Mouse (Mus musculus) CD4-positive, CD25-positive, alpha-beta regulatory T cell (primary cell): ENCODE results near the gene Ifngr2. TPM values are rescaled to one million over a fixed set of nuclear protein-coding genes. Genes with fewer than 3 reads are reported as not detected.

Experiments
- polyA plus RNA-seq: library from polyadenylated mRNA; unstranded; fragments of 100-300 nt; shearing (Covaris generic); gene quantifications from one replicate; pipeline ENCODE4 v1.2.1, GENCODE M21; 2017

The Ifngr2 gene
- polyA plus RNA-seq, result 66.1 TPM

DNA sequence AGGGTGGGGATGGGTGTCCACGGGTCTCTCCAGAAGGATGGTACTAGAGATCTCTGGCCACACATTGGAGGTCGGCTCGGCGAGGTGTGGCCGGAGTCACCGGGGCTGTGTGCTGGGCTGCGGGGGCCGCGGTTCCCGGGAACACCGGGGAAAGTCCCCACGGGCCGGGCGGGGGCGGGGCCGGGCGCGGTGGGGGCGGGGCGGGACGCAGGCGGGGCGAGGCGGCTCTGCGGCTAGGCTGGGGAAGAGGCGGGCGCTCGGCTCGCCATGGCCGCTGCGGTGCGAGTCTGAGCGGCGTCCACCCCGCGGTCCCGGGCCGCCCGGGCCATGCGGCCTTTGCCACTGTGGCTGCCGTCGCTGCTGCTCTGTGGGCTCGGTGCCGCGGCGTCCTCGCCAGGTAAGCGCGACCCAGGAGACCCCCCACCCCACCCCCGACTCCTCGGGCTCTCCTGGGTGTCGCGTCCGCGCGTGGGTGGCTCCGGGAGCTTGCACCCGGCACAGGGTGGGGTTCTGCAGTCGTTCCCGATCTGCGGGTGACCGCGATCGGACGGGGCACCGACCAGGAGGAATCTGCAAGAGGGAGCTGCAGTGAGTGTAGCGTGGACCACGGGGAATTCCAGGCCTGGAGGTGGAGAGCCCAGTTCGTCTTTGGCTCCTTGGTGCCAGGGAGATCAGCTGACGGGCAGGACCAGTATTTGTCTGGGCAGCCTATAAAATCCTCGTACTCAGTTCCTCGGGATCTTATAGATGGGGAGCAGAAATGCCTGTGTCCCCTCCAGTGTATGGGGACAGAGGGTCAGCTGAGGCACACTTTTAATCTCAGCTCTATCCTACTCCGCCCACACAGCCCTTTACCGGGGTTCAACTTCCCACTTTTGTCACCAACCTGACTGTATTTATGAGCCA is at the start of gene Ifngr2:
Gene Ifngr2, plus strand, starts transcription at position 237 of the 906 bp plus-strand sequence.

DNA sequence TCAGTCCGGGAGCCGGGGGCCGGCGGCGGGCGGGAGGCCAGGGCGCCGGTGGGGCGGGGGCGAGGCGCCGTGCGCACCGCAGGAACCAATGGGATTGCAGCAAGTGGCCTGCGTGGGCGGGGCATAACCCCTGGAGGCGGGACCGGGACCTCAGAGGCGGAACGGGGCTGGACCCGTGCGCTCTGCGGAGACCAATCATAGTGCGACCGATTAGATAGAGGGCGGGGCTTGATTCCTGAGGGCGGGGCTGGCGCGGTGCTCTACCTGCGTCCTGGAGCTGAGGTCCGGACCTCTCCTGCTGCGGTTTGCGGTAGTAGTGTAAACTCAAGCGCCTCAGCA is 50.8 kb downstream of the Ifngr2 start, which contains the start of gene Tmem50b:
Gene Tmem50b, minus strand, starts transcription at position 129 of the 339 bp plus-strand sequence.

Other genes starting within 250 kb of the Ifngr2 start
- 129 TPM for gene Ifnar2, start 174.3 kb upstream of the Ifngr2 start, polyA plus RNA-seq
- gene Gm21970, start 155.4 kb upstream of the Ifngr2 start, polyA plus RNA-seq, result not detected
- 154 TPM for gene Il10rb, start 140.9 kb upstream of the Ifngr2 start, polyA plus RNA-seq
- 168 TPM for gene Ifnar1, start 61.8 kb upstream of the Ifngr2 start, polyA plus RNA-seq
- gene Tmem50b, start 50.7 kb downstream of the Ifngr2 start, polyA plus RNA-seq, result 35.6 TPM
- gene Dnajc28, start 72.0 kb downstream of the Ifngr2 start, polyA plus RNA-seq, result 2.6 TPM
- gene Gart, start 99.9 kb downstream of the Ifngr2 start, polyA plus RNA-seq, result 127 TPM
- gene Son, start 100.4 kb downstream of the Ifngr2 start, polyA plus RNA-seq, result 136 TPM
- 86.4 TPM for gene Donson, start 141.7 kb downstream of the Ifngr2 start, polyA plus RNA-seq
- gene Cryzl1, start 181.9 kb downstream of the Ifngr2 start, polyA plus RNA-seq, result 66.7 TPM
- 3.0 TPM for gene Itsn1, start 182.2 kb downstream of the Ifngr2 start, polyA plus RNA-seq